Mouse (Mus musculus): ENCODE results near the gene Nt5c1a. TPM values are rescaled to one million over a fixed set of nuclear protein-coding genes. Genes with fewer than 3 reads are reported as not detected.

The Nt5c1a gene
- total and polyA plus RNA-seq, 3 experiments: not detected

DNA sequence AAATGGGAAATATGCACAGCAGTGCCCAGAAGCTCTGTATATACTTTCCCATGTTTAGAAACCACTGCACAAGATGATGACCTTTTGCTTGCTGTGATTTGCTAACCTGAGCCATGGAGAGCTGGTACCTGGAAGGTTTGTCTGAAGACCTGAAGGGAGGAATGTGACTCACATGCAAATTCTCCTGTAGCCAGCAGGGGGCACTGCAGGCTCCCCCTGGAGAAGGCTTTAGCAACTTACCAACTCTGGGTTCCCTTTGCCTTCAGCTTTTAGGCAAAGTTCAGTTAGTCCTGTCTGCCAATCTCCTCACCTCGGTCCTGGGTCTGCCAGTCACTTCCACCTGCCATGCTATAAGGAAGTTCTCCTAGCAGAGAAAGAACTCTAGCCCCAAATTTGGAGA lies 15.5 kb downstream of the Nt5c1a start:
- DNase-seq (ENCODE audit: low spot score): peak; percentile 20

DNA sequence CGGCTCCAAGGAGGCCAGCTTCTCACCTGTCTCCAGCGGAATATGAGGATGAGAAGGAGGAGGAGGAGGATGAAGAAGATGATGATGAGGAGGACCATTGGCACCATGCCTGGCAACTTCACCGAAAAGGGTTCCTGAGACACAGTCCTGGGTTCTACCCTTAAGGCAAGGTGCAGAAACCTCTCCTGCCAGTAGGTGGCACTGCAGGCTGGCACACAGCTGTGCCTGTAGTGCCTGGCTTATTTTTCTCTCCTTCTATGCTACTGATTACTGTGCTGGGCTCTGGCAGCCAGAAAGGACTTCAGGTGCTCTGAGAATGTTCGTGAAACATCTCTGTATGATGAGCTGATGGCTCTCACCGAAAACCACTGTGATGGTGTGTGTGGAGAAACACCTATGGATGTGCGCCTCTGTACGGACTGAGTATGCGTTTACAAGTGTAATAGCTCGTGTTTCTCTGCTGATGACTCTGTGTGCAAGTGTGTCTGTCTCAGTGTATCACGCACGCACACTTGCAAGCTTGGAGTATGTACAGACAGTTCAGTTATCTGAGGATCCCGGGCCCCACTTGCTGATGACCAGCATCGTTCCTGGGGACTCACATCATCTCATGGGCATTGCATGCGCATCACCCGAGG lies 18.5 kb downstream of the Nt5c1a start:
- TF ChIP-seq GATA1 (IDR thresholded peaks at IDR 0.05; ENCODE audit: borderline replicate concordance, low read length) (no peak), CTCF (IDR thresholded peaks at IDR 0.05; ENCODE audit: low read depth, low read length) (peak; percentile 95)
- peaks cover 8% of the 10 kb centered on the region; the same call in 1 of the 2 replicates for H3K27me3 ChIP-seq (ENCODE audit: insufficient read depth, low read length)

More for the DNA sequence above, 15.5 kb downstream of the Nt5c1a start:
- H3K9me3 ChIP-seq (replicated peaks): no peaks in the 10 kb centered on the region
- peak; percentile 54 for ATAC-seq (ENCODE audit: extremely low read depth, insufficient number of reproducible peaks, low FRiP score, poor library complexity, severe bottlenecking)
- no peaks in the 10 kb centered on the region for H3K4me1 ChIP-seq (ENCODE audit: insufficient read depth, low read depth, low read length)
- H3K27me3 ChIP-seq (ENCODE audit: insufficient read depth, low read length): peaks cover 8% of the 10 kb centered on the region; the same call in 1 of the 2 replicates
- H3K36me3 ChIP-seq (replicated peaks): no peaks in the 10 kb centered on the region
- TF ChIP-seq GATA2 (IDR thresholded peaks at IDR 0.05; ENCODE audit: borderline replicate concordance, low read depth, low read length) (no peak), TAL1 (conservative IDR thresholded peaks at IDR 0.05; ENCODE audit: low read depth, low read length) (no peak), CTCF (IDR thresholded peaks at IDR 0.05; ENCODE audit: low read depth, low read length) (peak; percentile 78), POLR2AphosphoS5 (IDR thresholded peaks at IDR 0.05; ENCODE audit: insufficient replicate concordance, low read depth, low read length) (no peak), GATA1 (IDR thresholded peaks at IDR 0.05; ENCODE audit: borderline replicate concordance, low read length) (no peak)
- H3K4me3 ChIP-seq (ENCODE audit: low read depth, low read length): no peak overlapping the region

GRCm38 (mm10) chr4:123220637-123221036 lies 19.3 kb downstream of the Nt5c1a start:
- H3K27me3 ChIP-seq (ENCODE audit: insufficient read depth, low read length): peaks cover 8% of the 10 kb centered on the region; the same call in 1 of the 2 replicates
- H3K4me3 ChIP-seq (ENCODE audit: low read depth, low read length): no peak overlapping the region
- DNase-seq (ENCODE audit: low spot score) (no peak), ATAC-seq (ENCODE audit: extremely low read depth, insufficient number of reproducible peaks, low FRiP score, poor library complexity, severe bottlenecking) (no peak)
- no peaks in the 10 kb centered on the region for H3K9me3 ChIP-seq (replicated peaks)
- no peak for TF ChIP-seq TAL1 (conservative IDR thresholded peaks at IDR 0.05; ENCODE audit: low read depth, low read length)
- no peaks in the 10 kb centered on the region for H3K4me1 ChIP-seq (ENCODE audit: insufficient read depth, low read depth, low read length)
- H3K36me3 ChIP-seq (replicated peaks): no peaks in the 10 kb centered on the region

More for the DNA sequence above, 18.5 kb downstream of the Nt5c1a start:
- ATAC-seq (ENCODE audit: extremely low read depth, insufficient number of reproducible peaks, low FRiP score, poor library complexity, severe bottlenecking) (peak; percentile 52), DNase-seq (ENCODE audit: low spot score) (peak; percentile 35)
- H3K36me3 ChIP-seq (replicated peaks): no peaks in the 10 kb centered on the region
- H3K4me3 ChIP-seq (ENCODE audit: low read depth, low read length): no peak overlapping the region
- no peaks in the 10 kb centered on the region for H3K9me3 ChIP-seq (replicated peaks)
- H3K4me1 ChIP-seq (ENCODE audit: insufficient read depth, low read depth, low read length): no peaks in the 10 kb centered on the region

- DNase-seq (ENCODE audit: low spot score) (no peak), ATAC-seq (ENCODE audit: extremely low read depth, insufficient number of reproducible peaks, low FRiP score, poor library complexity, severe bottlenecking) (0 out of 2 replicates have a peak, but pooled peaks have one; percentile 40)
- Histone ChIP-seq H3K36me3 (replicated peaks) (no peaks in the 10 kb centered on the region), H3K4me1 (ENCODE audit: insufficient read depth, low read depth, low read length) (no peaks in the 10 kb centered on the region), H3K9me3 (replicated peaks) (no peaks in the 10 kb centered on the region), H3K4me3 (ENCODE audit: low read depth, low read length) (no peak overlapping the region), H3K27me3 (ENCODE audit: insufficient read depth, low read length) (peaks cover 13% of the 10 kb centered on the region)
- TF ChIP-seq POLR2AphosphoS5 (IDR thresholded peaks at IDR 0.05; ENCODE audit: insufficient replicate concordance, low read depth, low read length) (no peak), TAL1 (conservative IDR thresholded peaks at IDR 0.05; ENCODE audit: low read depth, low read length) (no peak), GATA1 (IDR thresholded peaks at IDR 0.05; ENCODE audit: borderline replicate concordance, low read length) (no peak), GATA2 (IDR thresholded peaks at IDR 0.05; ENCODE audit: borderline replicate concordance, low read depth, low read length) (no peak), CTCF (IDR thresholded peaks at IDR 0.05; ENCODE audit: low read depth, low read length) (no peak)
These were observed 22.0 kb downstream of the Nt5c1a start for GRCm38 (mm10) chr4:123223309-123223708.

GRCm38 (mm10) chr4:123225718-123226403 lies 24.6 kb downstream of the Nt5c1a start:
- TF ChIP-seq GATA2 (IDR thresholded peaks at IDR 0.05; ENCODE audit: borderline replicate concordance, low read depth, low read length): no peak
- Histone ChIP-seq H3K9me3 (replicated peaks) (no peaks in the 10 kb centered on the region), H3K4me3 (ENCODE audit: low read depth, low read length) (no peak overlapping the region), H3K27me3 (ENCODE audit: insufficient read depth, low read length) (peaks cover 32% of the 10 kb centered on the region), H3K36me3 (replicated peaks) (no peaks in the 10 kb centered on the region), H3K4me1 (ENCODE audit: insufficient read depth, low read depth, low read length) (no peaks in the 10 kb centered on the region)
- DNase-seq (ENCODE audit: low spot score): no peak
- ATAC-seq (ENCODE audit: extremely low read depth, insufficient number of reproducible peaks, low FRiP score, poor library complexity, severe bottlenecking): no peak

DNA sequence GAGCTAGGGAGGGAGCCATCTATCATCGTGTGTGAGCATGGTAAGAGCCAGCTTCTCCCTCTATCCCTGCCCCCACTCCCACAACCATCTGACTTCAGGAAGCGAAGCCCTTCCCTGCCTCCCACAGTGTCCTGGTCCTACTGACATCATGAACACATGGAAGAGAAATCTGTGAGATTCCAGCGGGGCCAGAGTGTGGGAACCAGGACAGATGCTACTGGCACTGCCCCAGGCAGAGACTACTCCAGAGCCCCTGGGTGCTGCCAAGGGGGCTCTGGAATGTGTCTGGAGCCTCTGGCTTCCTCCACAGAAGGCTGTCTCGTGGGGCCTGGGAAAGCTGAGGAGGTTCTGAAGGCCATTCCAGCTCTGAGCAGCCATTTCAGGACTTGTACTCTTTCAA lies 26.4 kb downstream of the Nt5c1a start:
- TF ChIP-seq GATA2 (IDR thresholded peaks at IDR 0.05; ENCODE audit: borderline replicate concordance, low read depth, low read length) (no peak), GATA1 (IDR thresholded peaks at IDR 0.05; ENCODE audit: borderline replicate concordance, low read length) (no peak), CTCF (IDR thresholded peaks at IDR 0.05; ENCODE audit: low read depth, low read length) (no peak), TAL1 (conservative IDR thresholded peaks at IDR 0.05; ENCODE audit: low read depth, low read length) (no peak), POLR2AphosphoS5 (IDR thresholded peaks at IDR 0.05; ENCODE audit: insufficient replicate concordance, low read depth, low read length) (no peak)
- no peaks in the 10 kb centered on the region for H3K4me1 ChIP-seq (ENCODE audit: insufficient read depth, low read depth, low read length)
- no peaks in the 10 kb centered on the region for H3K36me3 ChIP-seq (replicated peaks)
- no peak overlapping the region for H3K4me3 ChIP-seq (ENCODE audit: low read depth, low read length)
- peaks cover 40% of the 10 kb centered on the region for H3K27me3 ChIP-seq (ENCODE audit: insufficient read depth, low read length)
- no peaks in the 10 kb centered on the region for H3K9me3 ChIP-seq (replicated peaks)
- DNase-seq (ENCODE audit: low spot score) (no peak), ATAC-seq (ENCODE audit: extremely low read depth, insufficient number of reproducible peaks, low FRiP score, poor library complexity, severe bottlenecking) (no peak)

All from G1E (cell line).